Mouse (Mus musculus): ENCODE data around the gene Hoxd11. TPM values are rescaled to one million over a fixed set of nuclear protein-coding genes. Genes with fewer than 3 reads are reported as not detected.
A peak's percentile ranks its signal among the peaks of the same experiment; 100 is the strongest.

Gene Hoxd11
- total RNA-seq, 2 experiments from 2014 or later = 1.1 to 1.5 TPM

DNA sequence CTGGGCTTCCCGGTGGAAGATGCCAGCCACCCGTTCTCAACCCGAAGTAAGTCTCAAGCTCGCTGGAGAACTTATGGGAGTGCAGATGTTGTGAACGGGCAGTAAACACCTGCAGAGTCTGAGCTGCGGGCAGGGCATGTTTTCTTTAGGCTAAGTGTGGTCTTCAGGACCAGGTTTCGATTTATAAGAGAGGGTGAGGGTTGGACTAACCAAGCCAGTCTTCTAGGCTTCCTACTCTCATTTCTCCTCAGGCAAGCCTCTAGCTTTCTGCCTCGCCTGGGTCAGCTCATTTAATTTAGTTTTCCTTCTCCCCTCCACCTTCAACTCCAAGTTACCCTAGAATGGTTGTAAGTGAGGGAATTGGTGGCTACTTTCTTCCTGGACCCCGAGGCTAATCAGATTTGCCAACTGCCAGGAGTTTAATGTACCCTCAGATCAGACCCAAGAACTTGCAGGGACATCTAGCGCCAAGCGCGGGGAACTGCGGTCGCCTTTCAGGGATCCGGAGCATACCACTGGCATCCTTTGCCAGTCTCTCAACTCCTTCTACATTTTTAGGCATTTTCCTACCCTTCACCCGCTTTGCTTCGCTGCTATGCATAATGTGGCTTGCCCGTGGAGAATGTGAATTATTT is 15.9 kb upstream of the Hoxd11 start:
- DNase-seq (ENCODE audit: low spot score in 2 of 2) = no peak

DNA sequence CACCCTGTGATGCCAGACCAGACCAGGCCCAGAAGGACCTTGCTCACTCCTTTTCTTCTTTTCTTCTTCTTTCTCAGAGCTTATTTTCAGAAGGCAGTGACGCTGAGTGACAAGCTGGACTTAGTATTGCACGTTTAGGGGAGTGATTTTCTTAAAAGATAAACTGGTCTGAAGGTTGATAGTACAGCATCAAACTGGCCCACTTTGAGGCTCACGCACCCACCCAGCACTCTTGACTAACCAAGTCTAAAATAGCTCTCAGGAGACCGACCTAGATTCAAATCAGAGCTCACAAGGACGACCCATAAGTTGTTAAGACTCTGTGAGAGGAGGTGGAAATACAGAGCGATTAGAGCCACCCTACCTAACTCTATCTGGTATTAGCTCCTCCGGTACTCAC is 12.9 kb upstream of the Hoxd11 start:
- DNase-seq (ENCODE audit: low spot score in 2 of 2) = no peak

DNA sequence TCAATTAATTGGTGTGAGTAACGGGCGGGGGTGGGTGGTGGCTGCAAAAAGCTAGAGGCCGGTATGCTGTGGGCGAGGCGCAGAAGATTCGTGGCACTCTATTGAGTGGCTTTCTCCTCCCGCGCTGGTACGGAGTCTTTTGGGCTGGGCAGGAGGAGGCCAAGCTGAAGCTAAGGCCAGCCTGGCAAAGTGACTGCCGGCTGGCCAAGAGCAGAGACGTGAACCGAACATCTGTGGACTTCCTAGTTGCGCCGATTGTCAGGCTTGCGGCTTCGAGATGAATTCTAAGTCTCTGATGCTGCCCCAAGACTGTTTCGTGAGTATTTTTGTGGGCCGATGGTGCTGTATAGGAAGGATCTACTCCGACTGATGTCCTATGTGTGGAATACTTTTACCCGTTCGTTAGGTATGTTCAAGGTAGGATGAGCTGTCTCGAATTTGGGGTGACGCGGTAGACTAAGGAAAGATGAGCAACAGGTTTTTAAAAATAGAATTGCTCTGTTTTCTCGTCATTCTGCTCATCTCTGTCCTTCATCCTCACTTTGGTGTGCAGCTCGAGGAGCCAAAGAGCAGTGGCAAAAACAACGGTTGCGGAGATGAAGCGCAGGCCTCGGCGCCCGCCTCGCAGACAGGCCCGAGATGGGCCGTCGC is 12.0 kb upstream of the Hoxd11 start:
- DNase-seq (ENCODE audit: low spot score in 2 of 2) = no peak

DNA sequence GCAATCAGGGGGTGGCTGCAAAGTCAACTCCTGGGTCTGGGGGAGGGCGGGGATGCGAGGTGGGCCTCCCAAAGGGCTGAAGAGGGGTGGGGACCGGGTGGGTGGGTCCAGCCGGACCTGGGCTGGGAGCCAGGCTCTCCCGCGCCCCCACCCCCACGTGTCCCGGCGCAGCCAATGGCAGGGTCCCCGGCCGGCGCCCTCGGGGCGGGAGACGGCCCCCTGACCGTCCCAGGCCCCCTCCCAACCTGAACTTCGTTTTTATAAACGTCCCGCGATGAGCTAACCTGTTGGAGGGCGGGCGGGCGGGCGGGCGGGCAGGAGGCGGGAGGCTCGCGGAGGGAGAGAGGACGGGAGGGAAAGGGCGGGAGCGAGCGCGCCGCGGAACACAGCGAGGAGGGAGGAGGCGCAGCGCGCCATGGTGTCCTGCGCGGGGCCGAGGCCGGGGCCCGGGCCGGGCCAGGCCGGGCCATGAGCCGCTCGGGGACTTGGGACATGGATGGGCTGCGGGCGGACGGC is 11.5 kb upstream of the Hoxd11 start, which contains the start of gene Hoxd13:
Hoxd13 (plus strand) TSS at position 469 of the 516 bp plus-strand sequence.
- no peak for DNase-seq (ENCODE audit: low spot score in 2 of 2)

DNA sequence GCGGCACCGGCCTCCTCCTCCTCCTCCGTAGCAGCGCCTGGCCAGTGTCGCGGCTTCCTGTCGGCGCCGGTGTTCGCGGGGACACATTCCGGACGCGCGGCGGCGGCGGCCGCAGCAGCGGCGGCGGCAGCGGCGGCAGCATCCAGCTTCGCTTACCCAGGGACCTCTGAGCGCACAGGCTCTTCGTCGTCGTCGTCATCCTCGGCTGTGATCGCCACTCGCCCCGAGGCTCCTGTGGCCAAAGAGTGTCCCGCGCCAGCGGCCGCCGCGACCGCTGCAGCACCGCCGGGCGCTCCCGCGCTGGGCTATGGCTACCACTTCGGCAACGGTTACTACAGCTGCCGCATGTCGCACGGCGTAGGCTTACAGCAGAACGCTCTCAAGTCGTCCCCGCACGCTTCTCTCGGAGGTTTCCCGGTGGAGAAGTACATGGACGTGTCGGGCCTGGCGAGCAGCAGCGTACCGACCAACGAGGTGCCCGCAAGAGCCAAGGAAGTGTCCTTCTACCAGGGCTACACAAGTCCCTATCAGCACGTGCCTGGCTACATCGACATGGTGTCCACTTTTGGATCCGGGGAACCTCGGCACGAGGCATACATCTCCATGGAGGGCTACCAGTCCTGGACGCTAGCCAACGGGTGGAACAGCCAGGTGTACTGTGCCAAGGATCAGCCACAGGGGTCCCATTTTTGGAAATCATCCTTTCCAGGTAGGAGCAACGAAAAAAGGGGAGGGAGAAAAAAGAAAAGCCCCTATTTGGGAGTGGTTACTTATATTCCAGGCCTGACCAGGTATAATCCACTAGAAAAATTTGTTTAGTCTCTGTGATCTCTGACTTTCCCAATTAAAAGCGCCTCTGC is 10.8 kb upstream of the Hoxd11 start:
- DNase-seq (ENCODE audit: low spot score in 2 of 2) = no peak

DNA sequence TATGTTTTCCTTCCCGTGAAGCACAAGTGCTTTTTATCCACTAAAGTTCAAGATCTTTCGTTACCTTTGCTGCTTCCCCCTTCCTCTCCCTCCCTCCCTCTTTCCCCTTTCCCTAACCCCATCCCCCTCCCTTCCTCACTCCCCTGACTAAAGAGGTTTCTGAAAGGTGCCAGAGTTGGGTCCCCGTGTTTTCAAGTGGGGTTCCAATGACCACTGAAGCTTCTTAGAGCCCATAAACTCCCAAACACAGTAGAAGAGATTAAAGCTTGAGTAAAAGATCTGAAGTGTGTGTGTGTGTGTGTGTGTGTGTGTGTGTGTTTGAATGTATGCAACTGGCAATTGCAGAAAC is 10.2 kb upstream of the Hoxd11 start:
- no peak for DNase-seq (ENCODE audit: low spot score in 2 of 2)

DNA sequence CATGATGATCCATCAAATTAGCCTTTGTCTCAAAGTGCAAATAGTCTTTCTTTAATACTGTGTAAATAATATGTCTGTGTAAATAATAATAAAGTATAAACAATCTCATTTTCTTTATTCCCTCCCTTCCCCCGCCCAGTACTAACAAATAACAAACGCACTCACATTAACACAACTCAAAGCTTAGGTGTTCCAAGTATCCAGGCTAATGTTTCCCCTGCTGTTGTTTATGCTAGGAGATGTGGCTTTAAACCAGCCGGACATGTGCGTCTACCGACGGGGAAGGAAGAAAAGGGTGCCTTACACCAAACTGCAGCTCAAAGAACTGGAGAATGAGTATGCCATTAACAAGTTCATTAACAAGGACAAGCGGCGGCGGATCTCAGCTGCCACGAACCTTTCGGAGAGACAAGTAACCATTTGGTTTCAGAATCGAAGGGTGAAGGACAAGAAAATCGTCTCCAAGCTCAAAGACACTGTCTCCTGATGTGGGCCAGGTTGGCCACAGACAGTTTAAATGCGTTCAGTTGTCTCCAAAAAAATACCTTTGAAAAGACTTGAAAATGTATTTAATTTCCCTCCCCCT is 9.6 kb upstream of the Hoxd11 start:
- no peak for DNase-seq (ENCODE audit: low spot score in 2 of 2)

DNA sequence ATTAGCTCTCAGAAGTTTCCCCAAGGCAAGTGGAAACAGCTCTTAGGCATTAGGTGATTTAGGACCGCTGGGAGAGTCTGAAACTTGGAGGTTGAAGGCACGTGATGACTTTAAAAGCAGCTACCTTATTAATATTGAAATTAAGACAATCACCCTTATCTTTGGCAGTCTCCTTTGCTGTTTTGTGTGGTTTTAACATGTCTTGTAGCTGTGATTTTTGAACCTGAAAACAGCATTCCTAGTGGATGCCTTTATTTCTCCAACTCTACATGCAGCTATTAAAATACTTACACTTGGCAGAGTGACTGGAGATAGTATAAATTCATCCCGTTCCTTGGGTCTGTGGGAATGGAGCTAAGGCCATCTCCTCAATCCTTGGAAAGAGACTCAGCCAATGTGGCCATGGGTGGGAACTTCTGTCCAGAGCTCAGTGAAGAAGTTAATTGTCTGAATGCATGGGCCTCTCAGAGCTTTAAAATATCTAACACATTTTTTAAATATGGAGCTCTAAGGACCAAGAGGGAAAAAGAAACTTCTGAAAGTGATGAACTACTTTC is 8.6 kb upstream of the Hoxd11 start:
- no peak for DNase-seq (ENCODE audit: low spot score in 2 of 2)

DNA sequence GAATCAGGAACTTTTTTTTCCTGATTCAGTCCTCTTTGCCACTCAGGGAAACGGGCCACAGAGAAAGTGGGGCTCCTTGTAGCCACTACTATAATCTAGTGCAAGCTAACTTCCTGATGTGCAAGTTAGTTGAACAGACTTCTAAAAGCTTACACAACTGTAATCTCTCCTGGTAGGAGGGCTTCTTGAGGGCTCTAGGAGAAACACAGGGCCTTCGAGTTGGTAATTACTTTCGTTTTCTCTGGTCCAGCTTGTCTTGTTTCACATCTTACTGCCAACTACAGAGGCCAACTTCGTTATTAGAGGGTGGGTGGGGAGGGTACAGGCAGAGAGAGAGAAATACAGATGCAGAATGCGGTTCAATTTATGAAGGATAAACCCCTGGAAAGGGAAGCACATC is 7.5 kb upstream of the Hoxd11 start:
- DNase-seq (ENCODE audit: low spot score in 2 of 2) = no peak

DNA sequence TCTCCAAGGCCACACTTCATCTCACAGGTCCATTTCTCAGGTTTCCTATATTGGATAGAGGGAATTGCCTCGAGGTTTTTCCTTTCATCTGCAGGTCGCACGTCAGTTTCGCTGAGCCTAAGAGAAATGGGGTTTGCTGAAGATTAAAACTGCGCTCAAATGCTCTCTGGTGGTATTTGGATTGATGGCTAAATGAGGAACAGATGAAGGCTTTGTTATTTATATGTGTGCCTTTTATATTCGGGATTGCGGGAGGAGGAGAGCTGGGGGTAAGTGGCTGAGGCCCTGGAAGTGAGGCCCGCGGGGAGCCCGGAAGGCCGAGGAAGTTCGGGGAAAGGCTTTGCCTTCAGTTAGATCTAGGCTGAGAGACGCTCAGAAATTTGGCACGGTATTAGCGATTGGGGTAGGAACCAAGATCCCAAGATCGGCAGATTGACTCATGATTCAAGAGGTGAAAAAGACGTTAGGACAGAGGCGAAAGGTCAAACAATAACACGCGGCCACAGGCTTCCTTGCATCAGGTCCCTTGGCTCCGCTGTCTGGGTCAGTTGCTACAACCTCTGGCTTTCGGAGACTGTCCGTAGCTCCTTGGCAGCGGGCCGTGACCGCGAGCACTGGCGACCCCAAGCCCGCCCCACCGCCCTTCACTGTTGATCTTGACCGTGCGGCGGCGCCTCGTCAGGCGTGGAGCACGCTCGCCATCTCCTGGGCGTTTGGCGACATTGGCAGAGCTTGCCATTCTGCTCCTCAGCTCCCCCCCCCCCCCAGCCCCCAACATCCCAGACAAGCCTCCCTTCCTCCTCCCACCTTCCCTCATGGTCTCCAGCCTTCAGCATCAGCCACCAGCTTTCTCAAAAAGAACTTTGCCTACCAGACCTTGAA is 6.6 kb upstream of the Hoxd11 start:
- DNase-seq (ENCODE audit: low spot score in 2 of 2) = peak in 1 of 2 experiments; percentile 70

DNA sequence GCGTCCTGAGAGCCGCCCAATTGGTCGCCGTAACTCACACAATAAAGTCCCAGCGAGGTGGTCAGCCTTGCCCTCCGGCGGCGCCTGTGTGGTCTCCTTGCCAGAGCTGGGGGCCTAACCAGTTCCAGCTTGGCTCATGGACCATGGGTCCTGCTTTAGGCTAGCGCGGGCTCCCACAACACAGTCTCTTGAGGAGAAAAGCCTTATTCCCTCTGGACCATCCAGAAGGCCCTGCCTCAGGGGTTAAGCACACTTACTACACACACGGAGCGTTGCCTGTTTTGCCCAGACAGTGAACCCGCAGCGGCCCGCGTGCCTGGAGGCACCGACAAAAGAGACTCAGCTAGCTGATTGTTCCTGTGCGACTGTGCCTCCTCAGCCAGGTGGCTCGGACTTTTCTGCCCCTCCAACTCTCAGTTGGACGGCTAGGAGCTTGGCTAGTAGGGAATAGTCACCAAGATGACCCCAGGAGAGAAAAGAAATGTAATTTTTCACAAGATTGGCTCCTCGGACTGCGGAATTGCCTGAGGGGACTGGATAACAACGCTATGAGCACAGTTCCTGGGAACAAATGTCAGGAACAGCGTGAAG is 5.4 kb upstream of the Hoxd11 start:
- no peak for DNase-seq (ENCODE audit: low spot score in 2 of 2)

DNA sequence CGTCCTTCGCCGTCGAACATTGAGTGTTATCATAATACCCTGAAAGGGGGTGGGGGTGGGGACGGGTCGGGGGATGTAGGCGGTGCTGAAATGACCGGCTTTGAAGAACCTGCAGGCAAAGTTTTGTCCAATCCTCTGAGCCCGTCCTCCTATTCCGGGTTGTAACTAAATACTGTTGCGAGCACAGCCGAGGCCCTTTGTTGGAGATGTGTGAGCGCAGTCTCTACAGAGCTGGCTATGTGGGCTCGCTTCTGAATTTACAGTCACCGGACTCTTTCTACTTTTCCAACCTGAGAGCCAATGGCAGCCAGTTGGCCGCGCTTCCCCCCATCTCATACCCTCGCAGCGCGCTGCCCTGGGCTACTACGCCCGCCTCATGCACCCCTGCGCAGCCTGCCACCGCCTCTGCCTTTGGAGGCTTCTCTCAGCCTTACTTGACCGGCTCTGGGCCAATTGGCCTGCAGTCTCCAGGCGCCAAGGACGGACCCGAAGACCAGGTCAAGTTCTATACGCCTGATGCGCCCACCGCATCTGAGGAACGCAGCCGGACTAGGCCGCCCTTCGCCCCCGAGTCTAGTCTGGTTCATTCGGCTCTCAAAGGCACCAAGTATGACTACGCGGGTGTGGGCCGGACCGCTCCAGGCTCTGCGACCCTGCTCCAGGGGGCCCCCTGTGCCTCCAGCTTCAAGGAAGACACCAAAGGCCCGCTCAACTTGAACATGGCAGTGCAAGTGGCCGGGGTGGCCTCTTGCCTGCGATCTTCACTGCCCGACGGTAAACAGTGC is 4.3 kb upstream of the Hoxd11 start, which contains the start of gene Hoxd12:
Hoxd12 (plus strand) TSS at position 133 of the 785 bp plus-strand sequence.
- DNase-seq (ENCODE audit: low spot score in 2 of 2) = no peak

DNA sequence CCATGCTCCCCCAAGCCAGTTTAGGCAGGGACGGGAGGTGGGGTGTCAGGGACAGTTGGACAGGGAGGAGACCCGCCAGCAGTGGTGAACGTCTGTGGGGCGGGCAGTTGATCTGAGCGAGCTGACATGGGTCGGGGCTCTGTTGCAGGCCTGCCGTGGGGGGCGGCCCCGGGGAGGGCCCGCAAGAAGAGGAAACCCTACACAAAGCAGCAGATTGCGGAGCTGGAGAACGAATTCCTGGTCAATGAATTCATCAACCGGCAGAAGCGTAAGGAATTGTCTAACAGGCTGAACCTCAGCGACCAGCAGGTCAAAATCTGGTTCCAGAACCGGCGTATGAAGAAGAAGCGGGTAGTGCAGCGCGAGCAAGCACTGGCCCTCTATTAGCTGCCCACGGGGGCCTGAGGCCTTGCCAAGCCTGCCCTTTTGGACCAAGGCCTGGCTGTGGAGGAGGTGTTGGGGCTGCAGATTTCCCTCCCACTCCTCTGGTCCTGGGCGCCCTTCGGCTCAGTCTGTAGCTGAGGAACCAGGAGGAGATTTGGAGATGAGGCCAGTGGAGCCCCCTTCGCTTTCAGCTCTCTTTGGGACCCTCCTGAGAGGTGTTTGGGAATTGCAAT is 3.6 kb upstream of the Hoxd11 start:
- no peak for DNase-seq (ENCODE audit: low spot score in 2 of 2)

DNA sequence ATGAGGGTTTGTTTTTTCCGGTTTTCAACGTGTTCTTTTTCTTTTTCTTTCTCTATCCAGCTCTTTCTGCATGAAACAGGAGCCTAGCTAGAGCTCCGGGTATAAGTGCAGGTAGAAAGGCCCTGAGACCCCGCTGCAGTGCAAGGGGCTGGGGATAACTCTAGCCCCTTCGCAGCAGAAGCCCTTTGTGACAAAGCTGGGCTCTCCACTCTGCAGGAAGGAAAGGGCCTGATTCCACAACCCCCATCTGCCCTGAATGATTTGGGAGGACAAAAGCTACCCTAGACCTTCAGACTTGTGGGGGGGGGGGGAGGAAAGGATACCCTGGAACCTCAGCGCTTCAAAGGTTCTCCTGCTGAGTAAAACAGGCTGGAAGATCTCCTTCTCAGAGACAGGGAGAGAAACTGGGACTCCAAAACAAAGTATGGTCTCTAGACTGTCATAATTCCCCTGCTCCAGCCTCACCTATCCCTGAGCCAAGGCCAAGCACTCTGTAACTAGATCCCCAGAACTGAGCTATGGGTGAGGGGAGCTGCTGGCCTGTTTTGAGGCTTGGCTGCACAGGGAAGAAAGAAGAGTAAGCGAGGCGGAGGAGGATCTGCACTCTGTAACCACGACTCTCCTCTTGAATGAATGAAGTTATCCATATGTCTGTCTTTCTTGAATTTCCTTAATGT is 2.8 kb upstream of the Hoxd11 start:
- DNase-seq (ENCODE audit: low spot score in 2 of 2) = peak in 1 of 2 experiments; percentile 9

DNA sequence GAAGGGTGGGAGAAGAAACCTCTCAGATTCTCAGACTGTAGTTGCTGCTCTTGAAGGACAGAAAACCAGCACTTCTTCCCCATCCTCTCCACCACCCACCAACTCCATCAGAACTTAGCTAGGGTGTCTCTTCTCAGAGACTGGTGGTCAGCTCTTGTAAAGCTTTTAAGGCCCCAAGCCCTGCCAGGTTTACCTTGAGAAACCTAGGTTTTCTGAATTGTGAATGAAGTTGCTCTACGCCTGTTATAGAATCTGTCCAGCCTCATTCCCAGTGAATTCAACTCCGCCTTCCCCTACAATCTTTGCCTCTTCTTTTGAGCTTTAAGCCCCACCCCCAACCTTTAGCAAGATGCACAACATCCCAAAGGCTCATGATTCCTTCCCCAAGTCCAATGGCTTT is 2.3 kb upstream of the Hoxd11 start:
- DNase-seq (ENCODE audit: low spot score in 2 of 2) = no peak

DNA sequence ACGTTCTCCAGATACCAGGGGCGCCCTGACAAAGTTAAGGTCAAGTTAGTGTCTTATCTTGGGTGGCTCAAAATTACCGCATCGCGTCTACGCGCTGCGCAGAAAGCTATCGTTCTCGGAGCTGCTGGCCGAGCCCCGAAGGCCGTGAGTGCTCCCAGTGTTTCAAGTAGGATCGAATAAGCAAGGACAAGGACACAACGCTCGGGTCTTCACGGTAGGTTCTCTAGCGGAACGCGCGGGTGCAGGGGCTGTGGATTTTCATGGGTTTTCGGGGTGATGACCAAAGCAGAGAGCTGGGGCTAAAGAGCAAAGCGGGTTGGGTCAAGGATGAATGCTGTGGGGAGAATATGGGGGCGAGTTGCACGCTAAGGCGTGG is 227 bp downstream of the Hoxd11 start:
- DNase-seq (ENCODE audit: low spot score in 2 of 2) = no peak

DNA sequence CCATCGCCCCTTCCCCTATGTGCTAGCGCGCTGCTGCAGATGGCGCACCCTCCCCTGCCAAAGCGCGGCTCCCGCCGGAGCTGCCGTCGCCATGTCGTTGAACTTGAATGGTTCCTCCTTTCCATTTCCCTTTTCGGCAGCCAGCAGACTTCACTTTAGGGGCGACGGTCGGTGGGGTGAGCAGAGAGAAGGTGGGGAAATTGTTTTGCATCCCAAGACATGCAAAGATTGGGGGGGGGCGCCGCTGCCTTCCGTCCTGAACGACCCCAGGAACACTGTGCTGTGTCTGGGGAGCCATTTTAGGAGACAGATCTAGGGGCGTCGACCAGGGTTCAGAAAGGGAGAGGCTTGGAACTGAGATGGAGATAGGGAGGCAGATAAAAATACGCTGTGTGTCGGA is 623 bp downstream of the Hoxd11 start:
- no peak for DNase-seq (ENCODE audit: low spot score in 2 of 2)
